Mouse (Mus musculus) forebrain, embryonic 12.5 days (tissue): ENCODE data around the gene Hsd17b11. TPM values are rescaled to one million over a fixed set of nuclear protein-coding genes. Genes with fewer than 3 reads are reported as not detected.

Source experiments
- ATAC-seq: fragments of 200-750 bp; cut with Nextera tagmentation; 2 replicates; pipeline ENCODE4 v1.8.0; 2017; ENCODE audit warnings: moderate TSS enrichment; ENCODE audit not compliant: low FRiP score
- H3K27ac ChIP-seq: fragments of 300-500 bp; sonication (generic); 2 replicates; pipeline ENCODE4 v1.5.1; 2016; ENCODE audit warnings: mild to moderate bottlenecking
- H3K27me3 ChIP-seq: fragments of 300-500 bp; sonication (generic); 2 replicates; pipeline ENCODE4 v1.6.1; 2016; ENCODE audit warnings: mild to moderate bottlenecking
- H3K36me3 ChIP-seq: fragments of 300-500 bp; sonication (generic); replicated peaks from 2 replicates; pipeline ENCODE4 v1.6.1; 2016; ENCODE audit warnings: mild to moderate bottlenecking
- H3K4me1 ChIP-seq: fragments of 300-500 bp; sonication (generic); 2 replicates; pipeline ENCODE4 v1.6.1; 2016
- H3K4me2 ChIP-seq: fragments of 300-500 bp; sonication (generic); 2 replicates; pipeline ENCODE4 v1.6.1; 2016; ENCODE audit warnings: mild to moderate bottlenecking, moderate library complexity
- H3K4me3 ChIP-seq: fragments of 300-500 bp; sonication (generic); replicated peaks from 2 replicates; pipeline ENCODE4 v1.5.1; 2016; ENCODE audit warnings: mild to moderate bottlenecking
- H3K9ac ChIP-seq: fragments of 300-500 bp; sonication (generic); 2 replicates; pipeline ENCODE4 v1.6.1; 2016; ENCODE audit warnings: mild to moderate bottlenecking
- H3K9me3 ChIP-seq: fragments of 300-500 bp; sonication (generic); 2 replicates; pipeline ENCODE4 v1.6.1; 2016
- WGBS: fragments of 180-500 bp; shearing (Covaris S2); methylation state at CpG from one replicate; pipeline ENCODE4 v1.1.7; 2016; 5-methylcytosine and 5-hydroxymethylcytosine counted together
- polyA plus RNA-seq: library from polyadenylated mRNA; unstranded; fragments of >200 nt; fragmentation: Nextera tagmentation; extraction: Ambion mirVana; gene quantifications from 2 replicates; pipeline ENCODE4 v1.2.1, GENCODE M21; 2016

Hsd17b11 gene
- polyA plus RNA-seq, 1 experiment from 2014 or later = 1.7 TPM

DNA sequence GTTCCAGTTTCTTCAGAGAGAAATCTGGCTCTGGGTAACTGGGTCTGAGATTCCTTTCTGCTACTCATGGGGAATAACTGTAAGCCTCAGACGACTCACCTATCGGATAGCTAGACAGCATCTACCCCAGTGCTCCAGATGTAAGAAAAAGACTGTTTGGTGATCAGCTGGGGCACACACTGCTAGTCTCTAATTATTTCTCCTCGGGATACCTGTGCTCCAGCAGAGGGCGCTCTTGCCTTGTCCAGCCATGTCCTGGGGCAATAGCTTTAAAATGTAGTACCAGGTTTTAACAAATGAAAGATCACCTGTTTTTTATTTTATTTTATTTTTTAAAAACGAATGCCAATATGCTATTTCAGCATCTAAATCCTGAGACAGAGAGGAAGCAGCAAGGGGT, 22.0 kb downstream of the Hsd17b11 start:
- WGBS = 6% methylated on average over 5 of the region's 5 CpGs
- Histone ChIP-seq H3K27me3 (no peaks in the 10 kb centered on the region; the same call in 1 of the 2 replicates), H3K9me3 (no peaks in the 10 kb centered on the region), H3K36me3 (no peaks in the 10 kb centered on the region), H3K4me3 (no peak overlapping the region), H3K9ac (no peak overlapping the region), H3K4me1 (peaks cover 14% of the 10 kb centered on the region), H3K27ac (no peak overlapping the region), H3K4me2 (no peak overlapping the region)
- ATAC-seq = 0 out of 2 replicates have a peak, but pooled peaks have one; percentile 58

DNA sequence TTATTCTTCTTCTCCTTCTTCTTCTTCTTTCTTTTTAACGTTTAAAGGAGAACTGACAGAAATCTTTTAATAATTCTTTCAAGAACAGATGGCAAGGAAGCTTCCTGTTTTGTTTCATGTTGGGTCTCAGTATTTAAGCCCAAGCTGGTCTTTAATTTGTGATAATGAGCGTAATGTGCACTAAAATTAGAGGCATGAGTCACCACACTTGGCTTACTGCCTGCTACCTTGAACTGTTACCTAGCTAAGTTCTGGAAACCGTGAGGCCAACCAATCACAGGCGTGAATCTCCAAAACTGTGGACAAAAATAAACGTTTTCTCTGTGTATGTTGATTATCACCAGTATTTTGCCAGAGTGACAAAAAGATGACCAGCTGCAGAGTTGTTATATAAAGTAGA, 23.0 kb downstream of the Hsd17b11 start:
- Histone ChIP-seq H3K27ac (no peak overlapping the region), H3K9ac (no peak overlapping the region), H3K4me2 (no peak overlapping the region), H3K9me3 (no peaks in the 10 kb centered on the region), H3K4me3 (no peak overlapping the region), H3K36me3 (no peaks in the 10 kb centered on the region), H3K27me3 (no peaks in the 10 kb centered on the region; the same call in 1 of the 2 replicates), H3K4me1 (peaks cover 14% of the 10 kb centered on the region)
- WGBS = 83% methylated on average over 5 of the region's 5 CpGs
- no peak for ATAC-seq

DNA sequence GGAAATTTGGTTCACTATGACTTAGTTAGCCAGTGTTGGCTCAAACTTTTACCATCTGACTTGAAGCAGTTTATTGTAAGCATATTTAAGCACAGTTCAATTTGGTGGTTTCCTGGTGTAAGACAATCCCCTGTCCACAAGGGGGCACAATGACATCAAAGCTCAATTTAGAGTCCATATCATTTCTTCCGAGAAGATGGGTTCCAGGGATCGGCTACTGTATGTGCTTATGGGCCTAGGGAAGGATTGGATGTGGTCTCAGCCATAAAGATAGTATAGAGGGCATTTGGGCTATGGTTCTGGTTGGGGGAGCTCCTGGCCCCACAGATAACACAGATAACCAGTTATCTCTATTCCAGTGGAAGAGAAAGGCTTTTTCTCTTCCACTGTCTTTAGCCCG, 26.5 kb downstream of the Hsd17b11 start:
- H3K9ac ChIP-seq = no peak overlapping the region
- WGBS = 70% methylated on average over 3 of the region's 3 CpGs
- no peak overlapping the region for H3K4me3 ChIP-seq
- no peaks in the 10 kb centered on the region for H3K36me3 ChIP-seq
- no peaks in the 10 kb centered on the region for H3K9me3 ChIP-seq
- no peak overlapping the region for H3K4me2 ChIP-seq
- no peak overlapping the region for H3K27ac ChIP-seq
- no peaks in the 10 kb centered on the region for H3K4me1 ChIP-seq
- ATAC-seq = no peak
- H3K27me3 ChIP-seq = no peaks in the 10 kb centered on the region

DNA sequence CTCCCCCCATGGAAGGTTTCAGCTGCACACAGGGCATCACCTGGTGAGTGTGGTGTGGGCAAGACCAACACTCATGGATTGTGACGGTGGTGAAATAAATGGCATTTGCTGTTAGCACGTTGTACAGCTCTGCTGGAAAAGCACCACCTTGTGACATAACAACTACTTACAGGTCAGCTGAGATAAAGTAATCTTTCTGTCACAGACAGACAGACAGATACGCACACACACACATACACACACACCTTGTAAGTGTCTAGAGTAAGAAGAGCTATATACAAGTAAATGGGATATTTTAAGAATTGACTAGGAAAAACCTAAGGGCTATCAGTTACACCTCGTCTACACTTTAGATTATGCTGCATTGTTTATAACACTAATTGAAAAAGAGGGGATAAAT, 27.1 kb downstream of the Hsd17b11 start:
- Histone ChIP-seq H3K4me3 (no peak overlapping the region), H3K9me3 (no peaks in the 10 kb centered on the region), H3K36me3 (no peaks in the 10 kb centered on the region), H3K9ac (no peak overlapping the region), H3K27ac (no peak overlapping the region), H3K4me2 (no peak overlapping the region), H3K27me3 (no peaks in the 10 kb centered on the region), H3K4me1 (no peaks in the 10 kb centered on the region)
- WGBS = 86% methylated on average over 4 of the region's 4 CpGs
- no peak for ATAC-seq

DNA sequence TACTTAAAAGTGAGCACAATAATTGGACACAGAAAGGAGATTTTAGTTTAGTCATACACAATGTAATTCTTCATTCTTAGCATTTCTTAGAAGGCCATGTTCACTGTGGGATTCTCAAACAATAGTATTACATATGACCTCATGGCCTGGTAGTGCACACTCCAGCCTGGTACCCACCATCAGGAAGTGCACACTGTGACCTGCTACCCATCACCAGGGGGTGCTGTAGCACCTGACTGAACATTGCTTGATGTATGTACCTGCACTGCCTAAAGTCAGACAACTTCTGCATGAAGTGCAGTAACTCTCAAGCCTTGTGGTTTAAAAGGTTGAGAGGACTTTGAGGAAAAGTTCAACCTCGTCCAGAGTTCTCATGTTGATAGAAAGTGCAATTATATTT, 28.1 kb downstream of the Hsd17b11 start:
- ATAC-seq = no peak
- Histone ChIP-seq H3K9me3 (no peaks in the 10 kb centered on the region), H3K36me3 (no peaks in the 10 kb centered on the region), H3K4me2 (no peak overlapping the region), H3K9ac (no peak overlapping the region), H3K4me3 (no peak overlapping the region), H3K27ac (no peak overlapping the region), H3K4me1 (no peaks in the 10 kb centered on the region), H3K27me3 (no peaks in the 10 kb centered on the region)
- 76% methylated on average over 1 of the region's 1 CpGs for WGBS

DNA sequence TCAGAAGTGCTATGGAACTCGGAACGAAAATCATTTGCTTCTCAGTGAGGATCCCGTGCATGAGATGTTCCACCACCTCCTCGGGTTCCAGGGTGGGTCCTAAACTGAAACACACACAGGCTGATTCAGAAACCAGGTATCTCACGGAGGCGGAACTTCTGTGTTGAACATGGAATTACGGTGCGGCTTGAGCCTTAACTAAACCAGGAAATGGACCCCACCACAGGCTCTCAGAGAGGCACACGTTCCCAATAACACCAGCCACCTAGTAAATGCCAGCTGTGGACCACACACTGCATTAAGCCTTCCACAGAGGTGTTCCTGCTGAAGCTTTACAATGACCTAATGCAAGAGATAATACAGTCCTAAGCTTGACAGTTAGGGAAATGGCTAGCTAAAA, 28.9 kb downstream of the Hsd17b11 start:
- Histone ChIP-seq H3K27me3 (no peaks in the 10 kb centered on the region), H3K4me3 (no peak overlapping the region), H3K4me2 (no peak overlapping the region), H3K4me1 (no peaks in the 10 kb centered on the region), H3K9me3 (no peaks in the 10 kb centered on the region), H3K9ac (no peak overlapping the region), H3K27ac (no peak overlapping the region), H3K36me3 (no peaks in the 10 kb centered on the region)
- ATAC-seq = no peak
- 89% methylated on average over 9 of the region's 9 CpGs for WGBS

DNA sequence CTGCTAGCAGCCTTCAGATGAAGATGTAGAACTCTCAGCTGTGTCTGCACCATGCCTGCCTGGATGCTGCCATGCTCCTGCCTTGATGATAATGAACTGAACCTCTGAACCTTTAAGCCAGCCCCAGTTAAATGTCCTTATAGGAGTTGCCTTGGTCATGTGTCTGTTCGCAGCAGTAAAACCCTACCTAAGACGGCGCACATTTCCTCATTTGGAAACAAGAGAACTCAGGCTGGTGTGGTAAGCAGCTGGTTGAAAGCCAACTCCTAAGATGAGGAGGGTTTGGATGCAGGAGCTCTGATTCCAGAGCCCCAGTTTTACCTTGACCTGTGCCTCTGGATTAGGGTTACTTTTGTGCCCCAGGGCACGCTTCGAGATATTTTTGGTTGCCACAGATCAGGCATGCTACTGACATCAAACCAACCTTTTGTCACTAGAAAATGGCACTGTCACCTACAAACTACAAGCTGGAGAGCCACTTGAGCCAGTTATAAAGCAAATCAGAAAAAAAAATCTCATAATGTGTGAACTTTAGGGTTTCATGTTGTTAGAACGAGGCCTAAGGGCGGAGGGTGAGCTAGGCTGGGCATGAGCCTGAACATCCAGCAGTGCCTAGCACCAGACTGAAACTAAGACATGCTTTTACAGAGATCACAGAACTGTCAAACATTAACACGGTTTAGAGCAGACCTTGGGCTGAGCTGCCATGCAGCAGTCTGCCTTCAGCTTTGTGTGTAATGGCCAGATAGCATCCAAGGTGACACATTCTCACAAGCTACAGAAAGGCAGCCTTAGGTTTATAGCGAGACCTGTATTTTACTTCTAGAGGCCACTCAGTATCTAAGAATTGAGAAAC, 40.8 kb downstream of the Hsd17b11 start:
- Histone ChIP-seq H3K36me3 (no peaks in the 10 kb centered on the region), H3K27me3 (no peaks in the 10 kb centered on the region), H3K4me2 (no peak overlapping the region), H3K9me3 (no peaks in the 10 kb centered on the region), H3K4me1 (no peaks in the 10 kb centered on the region), H3K27ac (no peak overlapping the region), H3K9ac (no peak overlapping the region), H3K4me3 (no peak overlapping the region)
- no peak for ATAC-seq
- WGBS = 89% methylated on average over 9 of the region's 9 CpGs

DNA sequence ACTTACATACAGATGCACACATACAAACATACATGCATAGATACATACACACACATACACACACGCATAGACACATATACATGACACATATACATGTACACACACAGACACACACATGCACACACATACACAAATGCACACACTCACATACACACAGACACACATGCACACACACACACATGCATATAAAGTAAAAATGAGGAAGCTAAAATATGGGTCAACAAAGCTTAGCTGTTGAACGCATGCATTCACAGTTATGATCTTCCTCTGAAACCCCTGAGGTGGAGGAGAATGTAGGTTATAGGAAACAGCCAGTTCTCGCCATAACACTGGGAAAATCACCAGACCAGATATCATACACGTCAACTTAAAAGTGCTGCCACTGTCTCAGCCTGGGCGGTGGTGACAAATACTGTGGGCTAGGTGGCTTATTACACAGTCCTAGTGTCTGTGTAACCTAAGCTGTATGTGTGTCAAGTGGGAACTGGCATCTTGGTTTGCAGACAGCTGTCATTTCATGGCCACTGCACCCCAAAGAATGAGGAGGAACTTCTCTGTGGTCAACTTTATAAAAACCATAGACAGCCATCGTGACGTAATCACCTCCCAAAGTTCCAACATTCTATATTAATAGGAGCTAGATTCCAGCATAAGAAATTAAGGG, 43.7 kb downstream of the Hsd17b11 start:
- H3K4me1 ChIP-seq = no peaks in the 10 kb centered on the region
- no peak overlapping the region for H3K9ac ChIP-seq

DNA sequence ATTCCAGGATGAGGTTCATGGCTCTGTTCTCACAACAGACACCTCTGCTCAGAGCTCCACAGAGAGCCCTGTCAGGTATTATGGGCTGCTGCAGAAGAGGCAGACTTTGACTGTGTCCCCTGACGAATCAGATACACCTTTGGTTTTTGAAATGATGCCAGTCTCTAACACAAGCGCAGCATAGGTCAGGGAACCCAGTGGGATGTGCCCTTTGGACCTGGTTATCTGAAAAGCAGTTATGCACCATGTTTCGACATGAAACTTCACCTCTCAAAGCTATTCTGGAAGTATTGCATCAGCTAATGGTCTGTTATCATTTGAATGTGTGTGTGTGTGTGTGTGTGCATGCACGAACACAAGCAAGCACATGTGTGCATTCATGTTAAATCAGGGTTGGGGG, 44.4 kb downstream of the Hsd17b11 start, which contains the start of gene Hsd17b13:
Gene Hsd17b13, minus strand, starts transcription at position 114 of the 400 bp plus-strand sequence.
- Histone ChIP-seq H3K4me2 (no peak within 1 kb of the TSS), H3K36me3 (no peaks in the 10 kb centered on the region), H3K4me3 (no peak within 1 kb of the TSS), H3K4me1 (no peaks in the 10 kb centered on the region), H3K27ac (no peak within 1 kb of the TSS), H3K27me3 (no peaks in the 10 kb centered on the region), H3K9ac (no peak within 1 kb of the TSS), H3K9me3 (no peaks in the 10 kb centered on the region)
- WGBS = 92% methylated on average over 4 of the region's 4 CpGs
- no peak for ATAC-seq

More for the DNA sequence above, 43.7 kb downstream of the Hsd17b11 start:
- H3K27ac ChIP-seq = no peak overlapping the region
- WGBS = 92% methylated on average over 7 of the region's 7 CpGs
- ATAC-seq = no peak
- H3K4me3 ChIP-seq = no peak overlapping the region
- H3K4me2 ChIP-seq = no peak overlapping the region
- no peaks in the 10 kb centered on the region for H3K9me3 ChIP-seq
- no peaks in the 10 kb centered on the region for H3K27me3 ChIP-seq
- no peaks in the 10 kb centered on the region for H3K36me3 ChIP-seq

DNA sequence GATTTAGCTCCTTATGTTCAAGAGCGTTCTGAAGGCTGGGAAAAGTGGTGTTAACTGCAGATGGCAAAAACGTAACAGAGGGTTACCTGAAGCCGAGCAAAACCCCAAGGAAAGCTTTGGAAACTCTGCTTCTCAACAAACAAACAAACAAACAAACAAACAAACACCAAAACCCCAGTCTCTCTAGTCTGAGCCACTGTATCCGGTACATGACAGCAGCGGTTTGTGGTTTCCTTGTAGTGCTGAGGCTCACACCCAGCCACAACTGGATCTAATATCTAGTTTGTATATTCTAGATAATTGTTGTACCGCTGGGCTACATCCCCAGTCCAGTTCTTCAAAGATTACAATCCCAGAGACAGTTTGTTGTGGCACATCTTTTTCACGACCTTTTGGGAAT, 46.0 kb downstream of the Hsd17b11 start:
- Histone ChIP-seq H3K4me3 (no peak overlapping the region), H3K36me3 (no peaks in the 10 kb centered on the region), H3K9me3 (no peaks in the 10 kb centered on the region), H3K4me2 (no peak overlapping the region), H3K4me1 (no peaks in the 10 kb centered on the region), H3K27me3 (no peaks in the 10 kb centered on the region), H3K27ac (no peak overlapping the region), H3K9ac (no peak overlapping the region)
- ATAC-seq = no peak
- 87% methylated on average over 7 of the region's 7 CpGs for WGBS

DNA sequence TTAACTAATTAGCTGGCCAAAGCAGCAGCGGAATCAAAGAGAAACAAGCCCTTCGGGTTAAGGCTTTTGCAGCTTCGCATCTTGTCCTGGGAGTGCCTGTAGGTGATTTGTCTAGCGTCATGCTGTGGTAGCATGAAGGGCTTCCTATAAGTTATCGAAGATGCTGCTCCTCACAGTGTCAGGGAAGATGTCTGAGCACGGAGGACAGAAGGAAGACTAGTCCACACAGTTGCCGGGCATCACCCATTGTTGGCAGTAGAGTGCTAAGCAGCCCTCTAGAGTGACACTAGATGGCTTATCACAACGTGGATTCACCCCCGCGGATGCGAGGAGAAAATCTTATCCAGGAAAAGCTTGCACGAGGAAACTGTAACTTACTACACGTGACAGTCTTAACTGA, 48.9 kb downstream of the Hsd17b11 start:
- no peaks in the 10 kb centered on the region for H3K9me3 ChIP-seq
- no peak overlapping the region for H3K4me3 ChIP-seq
- no peak for ATAC-seq
- 82% methylated on average over 13 of the region's 13 CpGs for WGBS
- H3K36me3 ChIP-seq = no peaks in the 10 kb centered on the region
- no peaks in the 10 kb centered on the region for H3K27me3 ChIP-seq
- no peak overlapping the region for H3K27ac ChIP-seq
- no peaks in the 10 kb centered on the region for H3K4me1 ChIP-seq
- H3K9ac ChIP-seq = no peak overlapping the region
- H3K4me2 ChIP-seq = no peak overlapping the region

DNA sequence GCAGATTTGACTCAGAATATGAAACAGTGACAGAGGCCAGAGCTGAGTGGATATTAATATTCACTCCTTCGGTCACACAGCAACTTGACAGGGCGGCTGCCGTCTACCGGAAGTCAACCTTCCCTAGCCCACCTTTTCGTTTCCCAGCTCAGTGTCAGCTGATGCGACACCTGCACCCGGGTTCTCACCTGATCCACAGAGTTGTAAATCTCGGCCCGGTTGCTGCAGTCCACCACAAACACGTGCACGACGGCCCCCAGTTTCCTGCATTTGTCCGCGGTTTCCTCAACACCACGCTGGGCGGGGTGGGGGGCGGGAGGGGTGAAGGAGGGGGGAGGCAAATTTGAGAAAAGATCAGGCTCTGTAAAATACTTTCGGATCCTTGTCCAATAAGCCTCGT, 49.3 kb downstream of the Hsd17b11 start:
- no peak overlapping the region for H3K9ac ChIP-seq
- no peak overlapping the region for H3K4me3 ChIP-seq
- H3K4me2 ChIP-seq = no peak overlapping the region
- no peak overlapping the region for H3K27ac ChIP-seq
- no peaks in the 10 kb centered on the region for H3K27me3 ChIP-seq
- H3K36me3 ChIP-seq = no peaks in the 10 kb centered on the region
- no peaks in the 10 kb centered on the region for H3K4me1 ChIP-seq
- no peak for ATAC-seq
- 71% methylated on average over 19 of the region's 19 CpGs for WGBS
- no peaks in the 10 kb centered on the region for H3K9me3 ChIP-seq

DNA sequence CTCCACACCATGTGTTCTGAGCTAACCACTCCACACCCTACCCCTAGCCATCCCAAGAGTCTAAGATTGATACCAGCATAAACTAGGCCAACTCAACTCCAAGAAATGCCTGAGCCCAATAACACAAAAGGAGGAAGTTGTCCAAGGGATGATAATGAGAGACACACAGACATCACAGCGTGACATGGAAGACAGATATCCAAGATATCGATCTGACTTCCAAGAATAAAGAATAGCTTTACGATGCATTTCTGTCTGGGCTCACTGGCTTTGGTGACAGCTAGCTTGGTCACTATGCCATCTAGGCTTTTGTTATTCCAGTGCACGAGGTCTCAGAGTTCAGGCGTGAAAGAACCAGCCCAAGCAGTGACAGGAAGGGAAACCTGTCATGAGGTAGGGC, 50.7 kb downstream of the Hsd17b11 start:
- Histone ChIP-seq H3K27ac (no peak overlapping the region), H3K9ac (no peak overlapping the region), H3K27me3 (no peaks in the 10 kb centered on the region), H3K4me2 (no peak overlapping the region), H3K4me3 (no peak overlapping the region), H3K36me3 (no peaks in the 10 kb centered on the region), H3K9me3 (no peaks in the 10 kb centered on the region), H3K4me1 (no peaks in the 10 kb centered on the region)
- 76% methylated on average over 5 of the region's 5 CpGs for WGBS
- ATAC-seq = no peak
